Mouse (Mus musculus): Measurements from ENCODE around the gene Asgr1. TPM values are rescaled to one million over a fixed set of nuclear protein-coding genes. Genes with fewer than 3 reads are reported as not detected.

The Asgr1 gene
- polyA plus RNA-seq, 1 experiment from 2014 or later: not detected

- Histone ChIP-seq H3K36me3 (ENCODE audit: control insufficient read depth, insufficient read depth) (peaks cover 4% of the 10 kb centered on the region; the same call in 1 of the 2 replicates), H3K9me3 (ENCODE audit: control insufficient read depth) (no peaks in the 10 kb centered on the region), H3K4me2 (replicated peaks; ENCODE audit: low read depth) (no peak overlapping the region), H3K9ac (ENCODE audit: low read depth, low read length) (no peak overlapping the region), H3K27ac (ENCODE audit: low read depth, low read length) (no peak overlapping the region), H3K27me3 (replicated peaks; ENCODE audit: control insufficient read depth, insufficient read depth, low read length) (no peaks in the 10 kb centered on the region), H3K4me3 (ENCODE audit: low read depth, low read length) (no peak overlapping the region), H3K4me1 (replicated peaks; ENCODE audit: control insufficient read depth, insufficient read depth, low read length) (no peaks in the 10 kb centered on the region)
- TF ChIP-seq CTCF (IDR thresholded peaks at IDR 0.05; ENCODE audit: low read depth): no peak
- WGBS: 79% methylated on average over 7 of the region's 7 CpGs
- ATAC-seq: no peak
These were observed 15.7 kb upstream of the Asgr1 start for GRCm38 (mm10) chr11:70038174-70038573.

- Histone ChIP-seq H3K27ac (ENCODE audit: low read depth, low read length) (no peak overlapping the region), H3K4me3 (ENCODE audit: low read depth, low read length) (no peak overlapping the region), H3K9ac (ENCODE audit: low read depth, low read length) (no peak overlapping the region), H3K4me2 (replicated peaks; ENCODE audit: low read depth) (no peak overlapping the region), H3K36me3 (ENCODE audit: control insufficient read depth, insufficient read depth) (peaks cover 4% of the 10 kb centered on the region; the same call in 1 of the 2 replicates), H3K27me3 (replicated peaks; ENCODE audit: control insufficient read depth, insufficient read depth, low read length) (no peaks in the 10 kb centered on the region), H3K9me3 (ENCODE audit: control insufficient read depth) (no peaks in the 10 kb centered on the region), H3K4me1 (replicated peaks; ENCODE audit: control insufficient read depth, insufficient read depth, low read length) (no peaks in the 10 kb centered on the region)
- WGBS: 90% methylated on average over 10 of the region's 10 CpGs
- no peak for TF ChIP-seq CTCF (IDR thresholded peaks at IDR 0.05; ENCODE audit: low read depth)
- no peak for ATAC-seq
These were observed 14.3 kb upstream of the Asgr1 start for GRCm38 (mm10) chr11:70039631-70040030.

GRCm38 (mm10) chr11:70040184-70040583 is 13.7 kb upstream of the Asgr1 start:
- Histone ChIP-seq H3K4me3 (ENCODE audit: low read depth, low read length) (no peak overlapping the region), H3K27ac (ENCODE audit: low read depth, low read length) (no peak overlapping the region), H3K36me3 (ENCODE audit: control insufficient read depth, insufficient read depth) (peaks cover 4% of the 10 kb centered on the region; the same call in 1 of the 2 replicates), H3K9ac (ENCODE audit: low read depth, low read length) (no peak overlapping the region), H3K27me3 (replicated peaks; ENCODE audit: control insufficient read depth, insufficient read depth, low read length) (no peaks in the 10 kb centered on the region), H3K9me3 (ENCODE audit: control insufficient read depth) (no peaks in the 10 kb centered on the region), H3K4me2 (replicated peaks; ENCODE audit: low read depth) (no peak overlapping the region), H3K4me1 (replicated peaks; ENCODE audit: control insufficient read depth, insufficient read depth, low read length) (no peaks in the 10 kb centered on the region)
- WGBS: 89% methylated on average over 7 of the region's 7 CpGs
- no peak for ATAC-seq
- no peak for TF ChIP-seq CTCF (IDR thresholded peaks at IDR 0.05; ENCODE audit: low read depth)

- Histone ChIP-seq H3K4me1 (replicated peaks; ENCODE audit: control insufficient read depth, insufficient read depth, low read length) (no peaks in the 10 kb centered on the region), H3K36me3 (ENCODE audit: control insufficient read depth, insufficient read depth) (peaks cover 4% of the 10 kb centered on the region; the same call in 1 of the 2 replicates), H3K4me3 (ENCODE audit: low read depth, low read length) (no peak overlapping the region), H3K27me3 (replicated peaks; ENCODE audit: control insufficient read depth, insufficient read depth, low read length) (no peaks in the 10 kb centered on the region), H3K4me2 (replicated peaks; ENCODE audit: low read depth) (no peak overlapping the region), H3K9me3 (ENCODE audit: control insufficient read depth) (no peaks in the 10 kb centered on the region), H3K9ac (ENCODE audit: low read depth, low read length) (no peak overlapping the region), H3K27ac (ENCODE audit: low read depth, low read length) (no peak overlapping the region)
- ATAC-seq: no peak
- 87% methylated on average over 23 of the region's 23 CpGs for WGBS
- no peak for TF ChIP-seq CTCF (IDR thresholded peaks at IDR 0.05; ENCODE audit: low read depth)
These were observed 11.4 kb upstream of the Asgr1 start for GRCm38 (mm10) chr11:70042309-70043085.

DNA sequence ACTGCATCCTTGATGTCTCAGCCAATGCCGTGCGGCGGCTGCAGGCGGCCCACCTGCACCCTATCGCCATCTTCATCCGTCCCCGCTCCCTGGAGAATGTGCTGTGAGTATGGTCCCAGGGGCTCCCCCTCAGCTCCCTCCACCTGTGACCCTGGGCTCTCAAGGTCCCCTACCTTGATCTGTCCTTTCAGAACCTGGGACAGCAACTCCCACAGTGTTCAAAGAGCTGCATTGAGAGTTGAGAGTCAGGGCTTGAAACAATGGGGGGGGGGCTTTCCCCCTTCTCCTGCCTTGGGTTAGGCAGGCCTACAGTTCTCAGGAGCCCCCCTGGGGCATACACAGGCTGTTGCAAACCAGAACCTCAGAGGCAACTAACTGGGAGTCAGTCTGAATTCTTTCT is 10.2 kb upstream of the Asgr1 start:
- no peak overlapping the region for H3K4me2 ChIP-seq (replicated peaks; ENCODE audit: low read depth)
- TF ChIP-seq CTCF (IDR thresholded peaks at IDR 0.05; ENCODE audit: low read depth): no peak
- no peak for ATAC-seq
- H3K27ac ChIP-seq (ENCODE audit: low read depth, low read length): no peak overlapping the region
- H3K4me1 ChIP-seq (replicated peaks; ENCODE audit: control insufficient read depth, insufficient read depth, low read length): no peaks in the 10 kb centered on the region
- H3K9me3 ChIP-seq (ENCODE audit: control insufficient read depth): no peaks in the 10 kb centered on the region
- no peak overlapping the region for H3K4me3 ChIP-seq (ENCODE audit: low read depth, low read length)
- no peak overlapping the region for H3K9ac ChIP-seq (ENCODE audit: low read depth, low read length)
- H3K36me3 ChIP-seq (ENCODE audit: control insufficient read depth, insufficient read depth): peaks cover 4% of the 10 kb centered on the region; the same call in 1 of the 2 replicates
- no peaks in the 10 kb centered on the region for H3K27me3 ChIP-seq (replicated peaks; ENCODE audit: control insufficient read depth, insufficient read depth, low read length)
- WGBS: 86% methylated on average over 7 of the region's 7 CpGs

DNA sequence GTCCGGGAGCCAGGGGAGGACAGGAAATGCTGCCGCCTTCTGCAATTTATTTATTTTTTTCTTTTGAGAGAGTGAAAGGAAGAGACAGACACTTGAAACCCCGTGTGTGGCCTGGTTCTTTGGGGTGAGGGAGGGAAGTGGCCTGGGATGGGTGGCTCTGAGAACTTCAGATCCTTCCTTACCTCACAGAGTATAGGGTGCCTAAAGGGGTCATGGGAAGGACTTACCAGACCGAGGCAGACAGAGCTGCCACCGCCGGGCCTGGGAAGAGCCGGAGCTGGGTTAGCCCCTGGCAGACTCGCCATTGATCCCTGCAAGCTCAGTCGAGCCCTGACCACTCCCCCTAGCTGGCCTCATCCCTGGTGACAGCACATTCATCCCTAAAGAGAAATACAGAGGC is 8.4 kb upstream of the Asgr1 start:
- WGBS: 59% methylated on average over 9 of the region's 9 CpGs
- no peak overlapping the region for H3K4me3 ChIP-seq (ENCODE audit: low read depth, low read length)
- H3K27ac ChIP-seq (ENCODE audit: low read depth, low read length): no peak overlapping the region
- no peaks in the 10 kb centered on the region for H3K9me3 ChIP-seq (ENCODE audit: control insufficient read depth)
- no peak for ATAC-seq
- H3K27me3 ChIP-seq (replicated peaks; ENCODE audit: control insufficient read depth, insufficient read depth, low read length): no peaks in the 10 kb centered on the region
- H3K4me1 ChIP-seq (replicated peaks; ENCODE audit: control insufficient read depth, insufficient read depth, low read length): no peaks in the 10 kb centered on the region
- no peak overlapping the region for H3K9ac ChIP-seq (ENCODE audit: low read depth, low read length)
- H3K36me3 ChIP-seq (ENCODE audit: control insufficient read depth, insufficient read depth): peaks cover 4% of the 10 kb centered on the region; the same call in 1 of the 2 replicates
- no peak for TF ChIP-seq CTCF (IDR thresholded peaks at IDR 0.05; ENCODE audit: low read depth)
- H3K4me2 ChIP-seq (replicated peaks; ENCODE audit: low read depth): no peak overlapping the region
